Mouse (Mus musculus) myocyte (in vitro differentiated cells): ENCODE results near the gene Magel2. TPM values are rescaled to one million over a fixed set of nuclear protein-coding genes. Genes with fewer than 3 reads are reported as not detected.

Experiments
- H3K27me3 ChIP-seq: one replicate; pipeline ENCODE4 v1.6.1; 2011; ENCODE audit not compliant: control insufficient read depth, insufficient read depth, insufficient read length
- H3K36me3 ChIP-seq: one replicate; pipeline ENCODE4 v1.6.1; 2011; ENCODE audit not compliant: control insufficient read depth, insufficient read depth
- H3K4me2 ChIP-seq: one replicate; pipeline ENCODE4 v1.6.1; 2011; ENCODE audit warnings: low read depth, control low read depth
- H3K4me3 ChIP-seq: one replicate; pipeline ENCODE4 v1.5.1; 2011; ENCODE audit warnings: mild to moderate bottlenecking, control low read depth, moderate library complexity
- H3K79me2 ChIP-seq: one replicate; pipeline ENCODE4 v1.6.1; 2011; ENCODE audit not compliant: control insufficient read depth, insufficient read depth
- H3ac ChIP-seq: one replicate; pipeline ENCODE4 v1.6.1; 2011; ENCODE audit not compliant: control insufficient read depth, insufficient read length
- CEBPB ChIP-seq: IDR thresholded peaks from 2 replicates; pipeline ENCODE4 v1.6.1; 2011; ENCODE audit warnings: mild to moderate bottlenecking, moderate library complexity; ENCODE audit not compliant: poor library complexity, insufficient read depth, severe bottlenecking
- E2F4 ChIP-seq: IDR thresholded peaks from one replicate; pipeline ENCODE4 v1.6.1; 2011; ENCODE audit warnings: mild to moderate bottlenecking, control low read depth, moderate library complexity; ENCODE audit not compliant: insufficient read depth
- MAX ChIP-seq: IDR thresholded peaks from one replicate; pipeline ENCODE4 v1.6.1; 2011; ENCODE audit warnings: low read depth, mild to moderate bottlenecking, control low read depth
- MYOD1 ChIP-seq, 3 experiments: IDR thresholded peaks; one replicate each; pipeline ENCODE4 v1.6.1; 2011; ENCODE audit warnings: control low read depth in 2 of 3, low read depth in 2 of 3, mild to moderate bottlenecking in 2 of 3, moderate library complexity in 1 of 3; ENCODE audit not compliant: insufficient read length in 2 of 3, control insufficient read depth in 1 of 3
- MYOG ChIP-seq, 3 experiments: IDR thresholded peaks; one replicate each; pipeline ENCODE4 v1.6.1; 2011; ENCODE audit warnings: control low read depth in 2 of 3, low read depth in 2 of 3, mild to moderate bottlenecking in 2 of 3; ENCODE audit not compliant: insufficient read length in 2 of 3, control insufficient read depth in 1 of 3, insufficient read depth in 1 of 3
- POLR2A ChIP-seq: IDR thresholded peaks from one replicate; pipeline ENCODE4 v1.6.1; 2011; ENCODE audit warnings: low read depth, mild to moderate bottlenecking, control low read depth, moderate library complexity; ENCODE audit not compliant: insufficient read length
- POLR2AphosphoS2 ChIP-seq: IDR thresholded peaks from one replicate; pipeline ENCODE4 v1.6.1; 2011; ENCODE audit warnings: low read depth, control low read depth; ENCODE audit not compliant: insufficient read length
- REST ChIP-seq: IDR thresholded peaks from one replicate; pipeline ENCODE4 v1.6.1; 2011; ENCODE audit warnings: mild to moderate bottlenecking, control low read depth, moderate library complexity; ENCODE audit not compliant: insufficient read depth, insufficient read length
- SRF ChIP-seq: IDR thresholded peaks from one replicate; pipeline ENCODE4 v1.6.1; 2011; ENCODE audit warnings: low read depth; ENCODE audit not compliant: control insufficient read depth, insufficient read length
- TCF12 ChIP-seq: IDR thresholded peaks from one replicate; pipeline ENCODE4 v1.6.1; 2011; ENCODE audit warnings: mild to moderate bottlenecking, control low read depth; ENCODE audit not compliant: poor library complexity, insufficient read depth, severe bottlenecking
- TCF3 ChIP-seq: IDR thresholded peaks from one replicate; pipeline ENCODE4 v1.6.1; 2011; ENCODE audit warnings: low read depth, control low read depth; ENCODE audit not compliant: insufficient read length
- USF1 ChIP-seq: IDR thresholded peaks from one replicate; pipeline ENCODE4 v1.6.1; 2011; ENCODE audit warnings: low read depth, mild to moderate bottlenecking, control low read depth, moderate library complexity
- polyA plus RNA-seq: library from polyadenylated mRNA; unstranded; fragments of >200 nt; fragmentation: generic; extraction: Trizol; gene quantifications from one replicate; pipeline ENCODE4 v1.2.1, GENCODE M21; 2012; ENCODE audit warnings: missing spikeins

Magel2 gene
- polyA plus RNA-seq, 1 experiment: not detected

- Histone ChIP-seq H3ac (no peak overlapping the region), H3K27me3 (no peaks in the 10 kb centered on the region), H3K4me3 (no peak overlapping the region), H3K79me2 (no peaks in the 10 kb centered on the region), H3K36me3 (no peaks in the 10 kb centered on the region), H3K4me2 (peak overlapping the region; percentile 61)
- TF ChIP-seq MYOD1 (IDR thresholded peaks at IDR 0.05; ENCODE audit: control insufficient read depth in 1 of 3, insufficient read length in 2 of 3, low read depth in 2 of 3) (no peak), MYOG (IDR thresholded peaks at IDR 0.05; ENCODE audit: control insufficient read depth in 1 of 3, insufficient read depth in 1 of 3, insufficient read length in 2 of 3, low read depth in 2 of 3) (no peak), POLR2A (no peak), SRF (no peak), CEBPB (no peak), USF1 (no peak), REST (no peak), TCF12 (no peak), E2F4 (no peak), TCF3 (no peak), MAX (no peak)
Measured at GRCm38 (mm10) chr7:62382391-62382790, 5.6 kb downstream of the Magel2 start.

GRCm38 (mm10) chr7:62388291-62388690, 11.5 kb downstream of the Magel2 start:
- Histone ChIP-seq H3K36me3 (no peaks in the 10 kb centered on the region), H3ac (no peak overlapping the region), H3K79me2 (no peaks in the 10 kb centered on the region), H3K4me2 (no peak overlapping the region), H3K27me3 (no peaks in the 10 kb centered on the region), H3K4me3 (no peak overlapping the region)
- TF ChIP-seq CEBPB (no peak), TCF3 (no peak), MYOD1 (IDR thresholded peaks at IDR 0.05; ENCODE audit: control insufficient read depth in 1 of 3, insufficient read length in 2 of 3, low read depth in 2 of 3) (no peak), MYOG (IDR thresholded peaks at IDR 0.05; ENCODE audit: control insufficient read depth in 1 of 3, insufficient read depth in 1 of 3, insufficient read length in 2 of 3, low read depth in 2 of 3) (no peak)

GRCm38 (mm10) chr7:62392202-62392601, 15.4 kb downstream of the Magel2 start:
- Histone ChIP-seq H3ac (no peak overlapping the region), H3K4me3 (no peak overlapping the region), H3K36me3 (no peaks in the 10 kb centered on the region), H3K79me2 (no peaks in the 10 kb centered on the region), H3K27me3 (no peaks in the 10 kb centered on the region), H3K4me2 (no peak overlapping the region)
- no peak for TF ChIP-seq TCF12
- TF ChIP-seq TCF3: no peak
- no peak for TF ChIP-seq USF1
- TF ChIP-seq MAX: no peak
- TF ChIP-seq POLR2A: no peak
- TF ChIP-seq E2F4: no peak
- TF ChIP-seq REST: no peak
- TF ChIP-seq CEBPB: no peak
- no peak for TF ChIP-seq SRF
- TF ChIP-seq POLR2AphosphoS2: no peak
- TF ChIP-seq MYOG (IDR thresholded peaks at IDR 0.05; ENCODE audit: control insufficient read depth in 1 of 3, insufficient read depth in 1 of 3, insufficient read length in 2 of 3, low read depth in 2 of 3): no peak

- Histone ChIP-seq H3K4me2 (no peak overlapping the region), H3ac (no peak overlapping the region), H3K36me3 (no peaks in the 10 kb centered on the region), H3K27me3 (peaks cover 5% of the 10 kb centered on the region), H3K4me3 (no peak overlapping the region), H3K79me2 (no peaks in the 10 kb centered on the region)
- no peak for TF ChIP-seq MAX
- no peak for TF ChIP-seq E2F4
- no peak for TF ChIP-seq MYOG (IDR thresholded peaks at IDR 0.05; ENCODE audit: control insufficient read depth in 1 of 3, insufficient read depth in 1 of 3, insufficient read length in 2 of 3, low read depth in 2 of 3)
- TF ChIP-seq CEBPB: no peak
- TF ChIP-seq MYOD1 (IDR thresholded peaks at IDR 0.05; ENCODE audit: control insufficient read depth in 1 of 3, insufficient read length in 2 of 3, low read depth in 2 of 3): no peak
- TF ChIP-seq TCF3: no peak
Measured at GRCm38 (mm10) chr7:62406573-62407050, 29.8 kb downstream of the Magel2 start.

- no peak overlapping the region for H3K4me3 ChIP-seq
- no peak overlapping the region for H3ac ChIP-seq
- H3K27me3 ChIP-seq: peaks cover 5% of the 10 kb centered on the region
- H3K36me3 ChIP-seq: no peaks in the 10 kb centered on the region
- H3K79me2 ChIP-seq: no peaks in the 10 kb centered on the region
- TF ChIP-seq CEBPB (no peak), MYOD1 (IDR thresholded peaks at IDR 0.05; ENCODE audit: control insufficient read depth in 1 of 3, insufficient read length in 2 of 3, low read depth in 2 of 3) (no peak), USF1 (no peak), TCF3 (no peak), MAX (no peak), POLR2A (no peak), E2F4 (no peak), POLR2AphosphoS2 (no peak), REST (no peak), MYOG (IDR thresholded peaks at IDR 0.05; ENCODE audit: control insufficient read depth in 1 of 3, insufficient read depth in 1 of 3, insufficient read length in 2 of 3, low read depth in 2 of 3) (no peak), SRF (no peak), TCF12 (no peak)
- no peak overlapping the region for H3K4me2 ChIP-seq
Measured at GRCm38 (mm10) chr7:62407803-62408202, 31.0 kb downstream of the Magel2 start.
